Comparison of ENCODE assay signal across 8 mouse cellular contexts in genomic region chr15:81857724-81858116, GRCm38 (mm10). TPM values are rescaled to one million over a fixed set of nuclear protein-coding genes. Genes with fewer than 3 reads are reported as not detected.
DNase-seq lines count a peak whose midpoint lies in the region; ATAC-seq and TF ChIP-seq lines count a peak whose summit lies in the region.

No protein-coding gene starts in this region.

- H3K36me3 ChIP-seq in heart, postnatal 0 days (replicated peaks; ENCODE audit: control insufficient read depth, insufficient read depth, low read length), result 0 out of 2 replicates have a peak, but pooled peaks cover 3% of the 10 kb centered on the region
- no peaks in the 10 kb centered on the region for H3K36me3 ChIP-seq in lung, postnatal 0 days (ENCODE audit: insufficient read depth, low read length)

- DNase-seq in kidney, postnatal 4 days, result peak; percentile 65 to 76
- DNase-seq in kidney, adult 8-10 months, result no peak
- peak; percentile 63 for DNase-seq in embryo, embryonic 11 days
- no peak for DNase-seq in heart, postnatal 0 days (ENCODE audit: low spot score)
- peak; percentile 65 for DNase-seq in lung, postnatal 0 days (ENCODE audit: low spot score)
- no peak for DNase-seq in cerebellum, postnatal 36 days
- DNase-seq in Muller cell, postnatal 12 days (ENCODE audit: inconsistent ontology term), result no peak
- no peak for DNase-seq in MN1 (ENCODE audit: low spot score)

- peak overlapping the region; percentile 85 for H3K4me2 ChIP-seq in heart, postnatal 0 days (ENCODE audit: low read depth, low read length)
- peak overlapping the region; percentile 87 for H3K4me2 ChIP-seq in lung, postnatal 0 days (replicated peaks; ENCODE audit: low read depth, low read length)

- no peaks in the 10 kb centered on the region for H3K9me3 ChIP-seq in heart, postnatal 0 days (replicated peaks; ENCODE audit: control insufficient read depth, low read length)
- H3K9me3 ChIP-seq in lung, postnatal 0 days (ENCODE audit: low read length), result no peaks in the 10 kb centered on the region

- no peak for ATAC-seq in heart, postnatal 0 days (ENCODE audit: insufficient read depth, low read depth)
- ATAC-seq in lung, postnatal 0 days, result no peak

- peaks cover 13% of the 10 kb centered on the region; the same call in 1 of the 2 replicates for H3K4me1 ChIP-seq in heart, postnatal 0 days (ENCODE audit: control insufficient read depth, insufficient read depth)
- peaks cover 6% of the 10 kb centered on the region; the same call in 1 of the 2 replicates for H3K4me1 ChIP-seq in lung, postnatal 0 days (ENCODE audit: insufficient read depth, low read depth, low read length)

- TF ChIP-seq EP300 in heart, postnatal 0 days (IDR thresholded peaks at IDR 0.05; ENCODE audit: low read depth), result no peak
- TF ChIP-seq EP300 in lung, postnatal 0 days (IDR thresholded peaks at IDR 0.05), result no peak

- H3K4me3 ChIP-seq in heart, postnatal 0 days (ENCODE audit: low read depth, low read length), result peak overlapping the region; percentile 86
- H3K4me3 ChIP-seq in lung, postnatal 0 days (ENCODE audit: low read depth, low read length), result peak overlapping the region; percentile 94

- H3K27ac ChIP-seq in heart, postnatal 0 days (ENCODE audit: low read depth), result peak overlapping the region; percentile 96
- H3K27ac ChIP-seq in lung, postnatal 0 days (ENCODE audit: low read length), result peak overlapping the region; percentile 98

- 0% methylated on average over 33 of the region's 33 CpGs for WGBS in heart, postnatal 0 days
- WGBS in lung, postnatal 0 days, result under 1% methylated on average over 29 of the region's 33 CpGs

- H3K27me3 ChIP-seq in heart, postnatal 0 days (ENCODE audit: control insufficient read depth, insufficient read depth, low read length), result no peaks in the 10 kb centered on the region
- no peaks in the 10 kb centered on the region for H3K27me3 ChIP-seq in lung, postnatal 0 days (replicated peaks; ENCODE audit: insufficient read depth, low read length)

- peak overlapping the region; percentile 88 for H3K9ac ChIP-seq in heart, postnatal 0 days (replicated peaks; ENCODE audit: low read depth, low read length)
- peak overlapping the region; percentile 85 for H3K9ac ChIP-seq in lung, postnatal 0 days (replicated peaks; ENCODE audit: low read depth)

- TF ChIP-seq CTCF in heart, postnatal 0 days (IDR thresholded peaks at IDR 0.05; ENCODE audit: low read depth), result no peak
- TF ChIP-seq CTCF in lung, postnatal 0 days (IDR thresholded peaks at IDR 0.05), result no peak

RNA-seq across cellular contexts. Expression of gene Tob2, which starts 0.9 kb away (rescaled TPM):
- 19.2 and 75.8 TPM in 2 replicates for total RNA-seq in heart, postnatal 0 days (2014; rRNA removed; ENCODE audit: low replicate concordance)
- polyA plus RNA-seq in heart, postnatal 0 days (2015; fragmentation: Nextera tagmentation; extraction: Ambion mirVana), result 16.0 and 18.2 TPM in 2 replicates
- 24.8 and 30.0 TPM in 2 replicates for polyA plus RNA-seq in lung, postnatal 0 days (2015; fragmentation: Nextera tagmentation; extraction: Ambion mirVana)

RNA-seq across cellular contexts. Expression of gene Phf5a, which starts 14.0 kb away (rescaled TPM):
- 26.9 and 31.0 TPM in 2 replicates for total RNA-seq in heart, postnatal 0 days (2014; rRNA removed; ENCODE audit: low replicate concordance)
- 60.7 and 65.3 TPM in 2 replicates for polyA plus RNA-seq in heart, postnatal 0 days (2015; fragmentation: Nextera tagmentation; extraction: Ambion mirVana)
- polyA plus RNA-seq in lung, postnatal 0 days (2015; fragmentation: Nextera tagmentation; extraction: Ambion mirVana), result 80.3 and 88.8 TPM in 2 replicates

RNA-seq across cellular contexts. Expression of gene Aco2, which starts 14.4 kb away (rescaled TPM):
- total RNA-seq in heart, postnatal 0 days (2014; rRNA removed; ENCODE audit: low replicate concordance), result 2,020 and 2,039 TPM in 2 replicates
- polyA plus RNA-seq in heart, postnatal 0 days (2015; fragmentation: Nextera tagmentation; extraction: Ambion mirVana), result 1,019 and 1,040 TPM in 2 replicates
- 89.2 and 90.8 TPM in 2 replicates for polyA plus RNA-seq in lung, postnatal 0 days (2015; fragmentation: Nextera tagmentation; extraction: Ambion mirVana)

RNA-seq across cellular contexts. Expression of gene Tef, which starts 55.5 kb away (rescaled TPM):
- 41.5 and 58.7 TPM in 2 replicates for total RNA-seq in heart, postnatal 0 days (2014; rRNA removed; ENCODE audit: low replicate concordance)
- 27.8 and 30.3 TPM in 2 replicates for polyA plus RNA-seq in heart, postnatal 0 days (2015; fragmentation: Nextera tagmentation; extraction: Ambion mirVana)
- polyA plus RNA-seq in lung, postnatal 0 days (2015; fragmentation: Nextera tagmentation; extraction: Ambion mirVana), result 38.6 and 44.0 TPM in 2 replicates

Comparison
In these comparisons a context has a peak if more than half of its experiments do, and no peak if none do; other contexts are left out.
1. DNase-seq: peak in kidney, postnatal 4 days (2 of 2), embryo, embryonic 11 days (single experiment) and lung, postnatal 0 days (single experiment); none in kidney, adult 8-10 months (0 of 2), heart, postnatal 0 days (single experiment), cerebellum, postnatal 36 days (0 of 2), Muller cell, postnatal 12 days (single experiment) and MN1 (single experiment).
2. RNA of gene Aco2, which starts 14.4 kb away (polyA plus RNA-seq): 1,019 to 1,040 TPM in heart, postnatal 0 days; 89.2 to 90.8 TPM in lung, postnatal 0 days; every median in the first group is over 10 times any median in the second.